Mouse (Mus musculus): ENCODE data around the gene Camta1. TPM values are rescaled to one million over a fixed set of nuclear protein-coding genes. Genes with fewer than 3 reads are reported as not detected.
"Not testable (repeated sequence)": the region's sequence is repeated elsewhere in the genome, so short reads cannot be mapped to it uniquely, and the experiment has no call there.

Gene Camta1
- total RNA-seq, 2 experiments from 2014 or later, result 200 to 223 TPM

DNA sequence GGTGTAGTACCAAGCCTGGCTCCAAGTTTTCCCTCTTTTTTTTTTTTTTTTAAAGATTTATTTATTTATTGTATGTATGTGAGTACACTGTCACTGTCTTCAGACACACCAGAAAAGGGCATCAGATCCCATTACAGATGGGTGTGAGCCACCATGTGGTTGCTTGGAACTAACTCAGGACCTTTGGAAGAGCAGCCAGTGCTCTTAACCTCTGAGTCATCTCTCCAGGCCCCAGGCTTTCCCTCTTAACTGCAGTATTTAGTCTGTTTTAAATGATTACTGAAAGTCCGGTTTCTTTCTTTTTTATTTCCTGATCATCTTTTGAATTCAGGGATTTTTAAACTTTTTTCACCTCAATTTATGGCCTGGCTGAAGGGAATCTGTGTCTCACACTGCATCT, 844.3 kb downstream of the Camta1 start:
- DNase-seq (ENCODE audit: extremely low spot score in 1 of 2, low spot score in 2 of 2); intact Hi-C loops (cut with DNase I): not testable (repeated sequence)

DNA sequence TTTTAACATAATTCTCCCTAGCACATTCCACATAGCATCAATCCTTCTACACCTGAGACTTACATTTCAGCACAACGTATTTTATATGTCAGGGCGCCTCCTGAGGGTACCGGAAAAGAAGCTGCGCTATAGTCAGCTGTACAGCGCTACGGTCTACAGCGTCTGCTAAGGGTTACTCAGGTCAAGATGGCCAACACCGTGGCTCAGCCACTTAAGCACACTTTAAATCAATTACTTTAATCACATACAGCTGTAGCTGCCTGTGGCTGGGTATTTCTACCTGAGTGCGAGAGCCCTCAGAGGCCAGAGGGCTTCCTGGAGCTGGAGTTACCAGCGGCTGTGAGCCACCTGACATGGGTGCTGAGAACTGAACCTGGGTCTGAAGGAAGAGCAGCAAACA, 845.7 kb downstream of the Camta1 start:
- no peak for DNase-seq (ENCODE audit: extremely low spot score in 1 of 2, low spot score in 2 of 2)
- intact Hi-C loops (cut with DNase I), result no loop called here

DNA sequence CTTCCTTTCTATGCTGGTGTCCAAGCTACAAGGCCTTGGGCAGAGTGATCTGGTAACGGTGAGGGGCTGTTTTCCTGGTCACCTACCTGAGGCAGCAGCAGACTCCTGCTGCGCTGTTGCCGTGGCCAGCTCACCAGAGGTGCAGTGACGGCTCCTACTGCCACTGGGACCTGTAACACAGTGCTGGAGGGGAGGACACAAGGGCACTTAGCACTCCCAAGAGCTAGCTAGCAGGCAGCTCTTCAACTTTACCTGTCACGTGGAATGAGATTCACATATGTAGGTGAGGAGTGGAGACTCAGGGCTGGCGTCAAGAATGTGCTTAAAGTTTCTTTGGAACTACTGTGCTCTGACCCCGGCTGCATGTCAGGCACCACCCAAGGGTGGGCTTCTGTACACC, 851.4 kb downstream of the Camta1 start:
- intact Hi-C loops (cut with DNase I), result no loop called here
- DNase-seq (ENCODE audit: extremely low spot score in 1 of 2, low spot score in 2 of 2), result no peak

DNA sequence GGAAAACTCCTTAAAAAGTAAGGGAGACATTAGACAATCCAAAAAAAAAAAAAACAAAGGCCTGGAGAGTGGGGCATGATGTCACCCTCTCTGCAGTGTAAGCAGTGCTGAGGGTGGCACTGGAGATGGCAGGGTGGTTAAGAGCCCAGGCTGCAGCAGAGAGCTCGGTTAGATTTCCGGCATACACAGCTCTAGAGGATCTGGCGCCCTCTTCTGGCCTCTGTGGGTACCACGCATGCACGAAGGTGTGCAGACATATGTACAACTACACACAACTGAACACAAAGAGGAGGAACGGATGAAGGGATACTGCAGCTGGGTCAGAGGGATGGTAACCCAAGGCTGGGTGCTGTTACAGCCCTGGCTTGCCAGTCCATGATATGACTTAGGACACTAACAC, 854.7 kb downstream of the Camta1 start:
- intact Hi-C loops (cut with DNase I), result no loop called here
- peak in 1 of 2 experiments; percentile 49 for DNase-seq (ENCODE audit: extremely low spot score in 1 of 2, low spot score in 2 of 2)

DNA sequence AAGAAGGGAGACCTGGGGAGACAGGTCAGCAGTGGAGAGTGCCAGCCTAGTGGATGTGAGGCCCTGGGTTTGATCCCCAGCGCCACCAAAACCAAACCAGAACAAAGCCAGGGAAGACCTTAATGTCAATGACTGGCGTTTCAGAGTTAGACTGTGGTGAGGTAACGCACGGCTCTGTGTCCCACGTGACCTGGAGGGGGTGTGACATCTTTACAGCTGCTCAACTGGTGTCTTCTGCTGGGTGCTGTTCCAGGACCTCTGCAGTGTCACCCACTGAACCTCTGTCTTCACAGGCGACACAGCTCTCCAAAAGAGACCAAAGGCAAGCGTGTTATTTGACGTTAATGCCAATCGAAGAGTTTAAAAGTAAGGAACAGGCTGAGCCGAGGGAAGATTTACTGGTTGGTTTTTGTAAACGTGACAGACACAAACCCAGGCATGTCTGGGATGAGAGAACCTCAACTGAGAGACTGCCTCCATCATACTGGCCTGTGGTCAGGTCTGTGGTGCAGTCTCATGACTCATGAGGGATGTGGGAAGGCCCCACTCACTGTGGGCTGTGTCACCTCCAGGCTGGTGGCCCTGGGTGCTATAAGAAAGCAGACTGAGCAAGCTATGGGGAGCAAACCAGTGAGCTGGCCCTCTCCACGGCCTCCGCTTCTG, 855.9 kb downstream of the Camta1 start:
- DNase-seq (ENCODE audit: extremely low spot score in 1 of 2, low spot score in 2 of 2), result no peak
- intact Hi-C loops (cut with DNase I), result no loop called here

DNA sequence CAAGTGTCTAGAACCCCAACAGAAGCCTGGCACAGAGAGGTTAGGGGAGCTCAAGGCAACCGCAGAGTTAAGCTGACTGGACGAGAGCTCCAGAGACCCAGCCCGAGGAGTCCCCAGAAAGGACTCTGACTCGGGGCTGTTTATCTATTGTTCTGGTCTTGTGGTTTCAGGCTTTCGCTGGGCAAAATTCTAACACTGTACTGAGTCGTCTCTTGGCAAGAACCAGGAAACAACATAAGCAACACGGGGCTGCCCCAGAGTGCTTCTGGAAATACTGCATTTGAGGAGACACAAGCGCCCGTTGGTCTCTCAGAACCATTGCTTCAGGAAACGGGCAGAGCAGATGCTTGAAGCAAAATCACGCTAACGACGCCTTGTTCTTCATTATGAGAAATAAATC, 860.3 kb downstream of the Camta1 start:
- intact Hi-C loops (cut with DNase I), result no loop called here

DNA sequence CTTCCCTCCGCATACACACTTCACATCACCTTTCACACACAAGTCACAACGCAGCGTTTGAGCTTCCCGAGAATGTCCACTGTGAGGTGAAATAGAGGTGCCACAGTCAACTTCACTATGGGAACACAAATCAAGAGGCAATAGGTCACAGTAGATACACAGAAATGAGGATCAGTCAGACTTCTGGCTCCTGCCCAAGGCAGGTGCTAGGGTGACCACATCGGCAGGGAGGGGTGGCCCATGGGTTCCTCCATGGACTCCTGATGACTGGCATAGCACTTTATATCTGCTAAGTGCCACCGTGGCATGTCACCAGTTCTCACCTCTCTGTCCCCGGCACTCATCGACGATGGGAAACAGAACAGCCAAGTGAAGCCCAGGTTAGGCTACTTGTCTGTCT, 863.0 kb downstream of the Camta1 start:
- DNase-seq (ENCODE audit: extremely low spot score in 1 of 2, low spot score in 2 of 2), result no peak
- intact Hi-C loops (cut with DNase I), result no loop called here

More for the DNA sequence above, 860.3 kb downstream of the Camta1 start:
- DNase-seq (ENCODE audit: extremely low spot score in 1 of 2, low spot score in 2 of 2), result no peak

DNA sequence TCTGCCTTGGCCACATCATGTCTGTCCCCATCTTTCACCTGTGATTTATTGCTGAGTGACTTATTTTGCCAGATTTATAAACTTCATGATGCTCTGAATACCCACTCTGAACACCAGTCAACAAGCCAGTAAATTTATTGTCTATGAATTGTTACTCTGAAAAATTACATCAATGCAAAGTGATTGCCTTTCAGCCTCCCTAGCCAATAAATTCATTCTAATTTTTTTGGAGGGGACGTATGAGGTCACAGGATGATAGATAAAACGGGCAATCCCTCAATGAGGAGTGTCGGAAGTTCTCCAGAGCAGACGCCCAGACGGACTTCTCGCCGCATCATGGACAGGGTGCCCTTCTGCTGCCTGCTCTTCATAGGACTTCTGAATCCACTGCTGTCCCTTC, 864.9 kb downstream of the Camta1 start, which contains the start of gene Uts2:
Uts2 (plus strand) TSS at position 301 of the 400 bp plus-strand sequence.
- intact Hi-C loops (cut with DNase I), result no loop called here
- DNase-seq (ENCODE audit: extremely low spot score in 1 of 2, low spot score in 2 of 2), result no peak

DNA sequence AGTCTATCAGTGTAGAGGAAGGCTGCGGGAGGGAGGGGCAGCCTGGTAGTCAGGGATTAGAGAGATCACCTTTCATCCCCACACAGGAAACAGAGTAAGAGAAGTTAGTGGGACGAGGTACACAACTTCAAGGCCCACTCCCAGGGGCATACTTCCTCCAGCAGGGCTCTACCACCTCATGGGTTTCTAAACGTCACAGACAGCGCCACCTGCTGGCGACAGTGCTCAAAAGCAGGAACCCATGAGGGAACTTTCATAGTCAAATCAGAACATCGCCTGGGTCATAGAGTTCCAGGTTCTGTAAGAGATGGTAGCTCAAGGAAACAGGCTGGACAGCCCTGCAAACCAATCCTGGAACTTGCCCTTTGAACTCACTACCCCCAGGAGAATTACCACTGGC, 871.5 kb downstream of the Camta1 start:
- DNase-seq (ENCODE audit: extremely low spot score in 1 of 2, low spot score in 2 of 2), result no peak
- intact Hi-C loops (cut with DNase I), result no loop called here

DNA sequence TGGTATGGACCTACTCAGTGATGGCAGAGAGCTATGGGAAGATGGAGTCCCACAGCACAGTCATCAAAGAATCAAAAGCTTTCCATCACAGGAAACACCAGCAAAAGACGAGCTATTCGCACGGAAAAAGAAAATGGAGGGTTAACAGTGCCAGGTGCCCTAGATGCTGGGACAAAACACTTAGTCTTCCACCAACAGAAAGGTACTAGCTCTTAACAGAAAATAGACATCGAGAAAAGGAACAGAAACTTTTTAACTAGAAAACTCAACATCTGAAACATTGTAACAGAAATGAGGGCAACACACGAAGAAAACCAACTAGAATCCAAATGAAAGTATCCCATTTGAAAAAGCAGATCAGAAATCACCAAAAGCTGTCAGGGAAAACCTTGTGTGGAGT, 881.5 kb downstream of the Camta1 start:
- DNase-seq (ENCODE audit: extremely low spot score in 1 of 2, low spot score in 2 of 2), result no peak
- intact Hi-C loops (cut with DNase I), result no loop called here

DNA sequence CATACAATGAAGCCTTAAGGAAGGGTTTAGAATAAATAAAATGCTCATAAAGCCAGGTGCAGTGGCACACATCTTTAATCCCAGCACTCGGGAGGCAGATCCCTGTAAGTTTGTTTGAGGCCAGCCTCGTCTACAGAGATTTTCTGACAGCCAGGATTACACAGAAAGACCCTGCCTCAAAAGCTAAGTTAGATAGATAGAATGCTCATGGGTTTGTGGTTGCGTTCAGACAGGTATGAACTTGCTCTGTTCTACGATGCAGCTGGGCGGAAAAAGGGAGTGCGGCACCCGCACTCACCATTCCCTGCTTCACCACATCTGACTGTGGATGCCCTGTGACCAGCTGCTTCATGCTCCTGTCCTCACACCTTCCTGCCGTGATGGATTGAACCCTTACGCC, 882.2 kb downstream of the Camta1 start:
- DNase-seq (ENCODE audit: extremely low spot score in 1 of 2, low spot score in 2 of 2), result no peak
- intact Hi-C loops (cut with DNase I), result no loop called here

DNA sequence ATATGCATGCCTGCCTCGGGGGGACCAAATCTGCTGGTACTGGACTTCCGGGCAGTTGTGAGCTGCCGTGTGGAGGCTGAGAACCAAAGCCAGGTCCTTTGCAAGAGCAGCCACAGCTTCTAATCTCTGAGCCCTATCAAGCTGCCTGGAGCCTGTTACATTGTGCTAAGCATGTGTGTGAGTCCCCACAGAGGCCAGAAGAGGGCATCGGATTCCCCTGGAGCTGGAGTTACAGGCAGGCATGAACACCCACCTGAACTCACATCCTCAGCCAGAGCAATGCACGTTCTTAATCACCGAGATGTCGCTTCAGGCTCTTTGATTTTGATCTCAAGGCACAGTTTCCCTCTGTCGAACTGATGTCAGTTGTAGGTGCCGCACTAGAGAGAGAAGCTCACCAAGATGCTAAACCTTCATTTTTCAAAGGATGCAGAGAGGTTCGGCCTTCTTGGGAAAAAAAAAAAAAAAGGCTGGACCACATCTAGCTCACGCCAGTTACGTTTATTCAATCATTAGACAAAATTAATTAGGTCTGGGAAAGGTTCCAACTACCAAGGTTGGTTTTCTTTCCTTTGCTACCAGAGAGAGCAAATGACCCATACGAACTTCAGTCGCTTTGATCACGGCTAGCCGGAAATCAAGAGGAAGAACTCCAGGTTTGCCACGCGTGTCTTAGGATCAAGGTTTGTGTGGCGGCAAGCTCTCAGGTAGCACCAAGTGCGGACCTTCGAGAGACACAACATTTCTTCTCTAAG, 883.3 kb downstream of the Camta1 start:
- intact Hi-C loops (cut with DNase I), result no loop called here
- no peak for DNase-seq (ENCODE audit: extremely low spot score in 1 of 2, low spot score in 2 of 2)

DNA sequence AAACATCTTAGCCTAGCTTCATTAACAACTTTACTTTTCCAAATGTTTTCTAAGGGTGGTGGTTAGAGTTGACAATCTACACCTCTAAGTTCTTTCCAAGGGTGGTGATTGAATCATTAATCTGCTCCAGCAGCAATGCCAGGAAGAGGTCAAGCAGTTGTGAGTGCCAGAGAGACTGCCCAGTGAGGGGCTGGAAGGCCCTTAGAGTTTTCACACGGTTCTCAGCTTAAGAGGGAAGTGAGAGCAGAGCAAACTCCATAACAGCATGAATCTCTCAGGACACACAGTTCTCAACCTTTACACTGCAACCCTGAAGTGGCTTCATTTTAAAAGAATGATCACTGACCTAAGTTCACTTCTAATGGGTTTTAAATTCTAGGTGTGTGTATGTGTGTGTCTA, 886.5 kb downstream of the Camta1 start:
- intact Hi-C loops (cut with DNase I), result no loop called here
- DNase-seq (ENCODE audit: extremely low spot score in 1 of 2, low spot score in 2 of 2), result no peak

DNA sequence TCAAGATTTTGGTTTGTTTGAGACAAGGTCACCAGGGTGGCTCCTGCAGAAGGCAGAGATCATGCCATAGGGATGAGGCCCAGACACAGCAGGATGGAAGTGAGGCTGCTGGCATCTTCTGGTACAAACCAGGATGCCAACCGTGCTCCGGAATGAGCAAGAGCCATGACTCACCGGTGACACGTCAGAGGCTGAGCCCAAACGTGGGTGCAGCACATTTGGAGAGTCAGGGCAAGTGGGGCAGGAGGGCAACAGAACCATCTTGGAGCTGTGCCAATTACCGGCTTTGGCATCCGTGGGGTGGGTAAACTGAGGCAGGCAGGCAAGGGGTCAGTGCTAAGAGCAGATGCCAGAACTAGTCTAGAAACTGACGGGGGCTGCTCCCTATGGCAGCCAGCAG, 888.4 kb downstream of the Camta1 start:
- no peak for DNase-seq (ENCODE audit: extremely low spot score in 1 of 2, low spot score in 2 of 2)
- intact Hi-C loops (cut with DNase I), result no loop called here

DNA sequence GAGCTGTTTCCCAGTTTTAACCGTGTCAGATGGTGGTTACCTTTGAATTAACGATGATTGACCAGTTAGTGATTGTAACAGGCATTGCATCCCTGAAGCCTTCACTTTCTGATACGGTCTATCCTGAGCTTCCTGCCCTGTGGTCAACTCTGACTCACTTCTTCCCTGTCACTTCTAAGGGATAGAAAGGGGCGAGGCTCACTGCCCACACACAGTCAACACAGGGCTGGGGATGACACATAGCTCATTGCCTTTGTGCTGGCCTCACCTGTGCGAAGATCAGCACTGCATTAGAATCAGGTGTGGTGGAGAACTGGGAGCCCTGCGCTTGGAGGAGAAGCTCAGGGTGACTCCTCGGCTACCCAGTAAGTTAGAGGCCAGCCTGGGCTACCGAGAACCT, 892.7 kb downstream of the Camta1 start:
- no peak for DNase-seq (ENCODE audit: extremely low spot score in 1 of 2, low spot score in 2 of 2)
- intact Hi-C loops (cut with DNase I), result no loop called here

DNA sequence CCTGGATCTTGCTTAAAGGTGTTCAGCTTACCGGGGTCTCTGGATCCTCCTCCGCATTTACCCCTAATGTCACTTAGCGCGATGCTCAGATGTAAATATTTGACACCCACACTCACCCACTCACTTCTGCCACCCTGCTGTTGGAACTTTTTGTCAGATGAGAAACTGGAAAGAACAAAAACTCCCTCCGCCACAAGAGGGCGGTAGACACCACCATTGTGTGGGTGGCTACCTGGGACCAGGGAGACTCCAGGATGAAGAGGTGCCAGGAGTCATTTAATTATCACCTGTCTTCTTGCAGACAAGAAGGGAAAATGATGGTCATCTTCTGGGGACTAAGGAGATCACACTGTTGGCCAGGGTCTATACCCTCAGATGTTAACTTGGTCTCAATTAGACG, 895.1 kb downstream of the Camta1 start:
- intact Hi-C loops (cut with DNase I), result no loop called here
- DNase-seq (ENCODE audit: extremely low spot score in 1 of 2, low spot score in 2 of 2), result peak; percentile 23 to 54

DNA sequence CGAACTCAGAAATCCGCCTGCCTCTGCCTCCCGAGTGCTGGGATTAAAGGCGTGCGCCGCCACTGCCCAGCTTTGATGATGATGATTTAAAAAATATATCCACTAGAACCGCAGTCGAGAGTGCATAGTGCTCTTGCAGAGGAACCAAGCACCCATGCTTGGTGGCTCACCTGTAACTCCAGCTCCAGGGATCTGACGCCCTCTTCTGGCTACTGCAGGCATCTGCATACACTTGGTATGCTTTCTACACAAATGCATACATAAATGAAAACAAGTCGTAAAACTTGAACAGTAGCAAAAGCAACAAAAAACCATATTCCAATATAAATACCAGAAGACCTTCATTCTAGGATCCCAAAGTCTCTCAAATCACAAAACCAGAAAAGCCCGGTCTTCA, 896.1 kb downstream of the Camta1 start:
- intact Hi-C loops (cut with DNase I), result loop anchor here (2.0 kb wide), 1 partner anchor 309 kb away; no protein-coding TSS in a partner anchor
- DNase-seq (ENCODE audit: extremely low spot score in 1 of 2, low spot score in 2 of 2), result no peak

DNA sequence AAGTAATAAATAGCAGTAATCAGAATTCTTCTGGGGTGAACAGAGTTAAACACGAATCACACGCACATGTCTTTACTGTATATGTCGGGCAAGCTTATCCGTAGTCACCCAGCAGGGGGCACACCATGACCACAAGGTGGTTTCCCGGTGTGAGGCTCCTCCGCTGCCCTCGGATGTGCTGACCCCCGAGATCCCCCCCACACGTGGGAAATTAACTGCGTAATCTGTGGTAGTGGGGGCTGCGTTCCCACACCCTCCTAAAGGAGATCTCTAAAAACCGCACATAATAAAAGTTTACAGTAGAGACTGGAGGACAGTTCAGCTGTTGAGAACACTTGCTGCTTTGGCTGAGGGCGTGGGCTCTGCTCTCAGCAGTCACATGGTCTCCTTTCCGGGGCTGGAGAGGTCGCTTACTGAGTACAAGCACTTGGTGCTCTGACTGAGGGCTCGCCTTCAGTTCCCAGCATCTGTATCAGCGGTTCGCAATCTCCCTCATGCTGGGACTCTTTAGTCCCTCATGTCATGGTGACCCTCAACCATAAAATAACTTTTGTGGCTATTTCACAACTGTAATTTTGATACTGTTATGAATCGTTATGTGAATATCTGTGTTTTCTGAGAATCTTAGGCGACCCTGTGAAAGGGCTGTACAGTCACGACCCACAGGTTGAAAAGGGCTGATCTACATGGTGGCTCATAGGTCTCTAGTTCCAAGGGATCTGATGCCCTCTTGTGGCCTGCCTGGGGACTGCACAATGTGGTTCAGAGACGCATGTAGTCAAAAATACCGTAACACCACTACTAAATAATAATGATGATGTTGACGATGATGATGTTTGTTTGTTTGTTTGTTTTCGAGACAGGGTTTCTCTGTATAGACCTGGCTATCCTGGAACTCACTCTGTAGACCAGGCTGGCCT, 896.8 kb downstream of the Camta1 start:
- intact Hi-C loops (cut with DNase I), result loop anchor here (2.0 kb wide), 1 partner anchor 308 kb away; no protein-coding TSS in a partner anchor
- peak; percentile 64 to 86 for DNase-seq (ENCODE audit: extremely low spot score in 1 of 2, low spot score in 2 of 2)

DNA sequence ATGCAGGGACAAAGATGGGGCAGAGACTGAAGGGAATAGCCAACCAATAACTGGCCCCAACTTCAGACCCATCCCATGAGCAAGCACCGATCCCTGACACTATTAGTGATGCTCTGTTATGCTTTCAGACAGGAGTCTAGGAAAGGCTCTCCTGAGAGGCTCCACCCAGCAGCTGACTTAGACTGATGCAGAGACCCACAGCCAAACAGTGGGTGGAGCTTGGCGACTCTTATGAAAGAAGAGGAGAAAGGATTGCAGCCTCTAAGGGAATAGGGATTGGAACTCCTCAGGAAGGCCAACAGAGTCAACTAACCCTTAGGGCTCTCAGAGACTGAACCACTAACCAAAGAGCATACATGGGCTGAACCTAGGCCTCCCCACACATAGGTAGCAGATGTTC, 898.0 kb downstream of the Camta1 start:
- intact Hi-C loops (cut with DNase I), result loop anchor here (2.0 kb wide), 1 partner anchor 307 kb away; no protein-coding TSS in a partner anchor
- DNase-seq (ENCODE audit: extremely low spot score in 1 of 2, low spot score in 2 of 2), result no peak
